Mouse (Mus musculus): Measurements from ENCODE around the gene Slc7a9. TPM values are rescaled to one million over a fixed set of nuclear protein-coding genes. Genes with fewer than 3 reads are reported as not detected.

Gene Slc7a9
- polyA plus RNA-seq, 1 experiment from 2014 or later: 0.08 TPM

DNA sequence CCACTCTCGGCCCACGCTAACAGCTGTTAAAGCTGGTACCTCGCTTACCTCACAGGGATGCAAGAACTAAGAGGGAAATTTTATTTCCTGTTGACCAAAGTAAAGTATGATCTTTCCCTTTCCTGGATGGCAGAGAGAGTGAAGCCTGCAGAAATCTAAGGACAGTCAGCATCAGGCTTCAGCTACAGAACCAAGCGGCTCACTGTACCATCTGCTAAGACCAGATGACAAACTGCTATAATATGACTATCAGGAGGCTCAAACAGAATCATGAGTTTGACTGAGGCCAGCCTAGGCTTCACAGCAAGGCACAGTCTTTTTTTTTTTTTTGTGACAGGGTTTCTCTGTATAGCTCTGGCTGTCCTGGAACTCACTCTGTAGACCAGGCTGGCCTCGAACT lies 16.4 kb downstream of the Slc7a9 start:
- no peaks in the 10 kb centered on the region for H3K36me3 ChIP-seq
- no peak for ATAC-seq (ENCODE audit: insufficient number of reproducible peaks, low FRiP score, low TSS enrichment, low read depth)
- H3K9ac ChIP-seq: no peak overlapping the region
- H3K27ac ChIP-seq: no peak overlapping the region
- H3K9me3 ChIP-seq: no peaks in the 10 kb centered on the region
- no peak overlapping the region for H3K4me2 ChIP-seq
- no peaks in the 10 kb centered on the region for H3K4me1 ChIP-seq
- no peaks in the 10 kb centered on the region for H3K27me3 ChIP-seq
- H3K4me3 ChIP-seq: no peak overlapping the region
- WGBS: 90% methylated on average over 5 of the region's 5 CpGs

DNA sequence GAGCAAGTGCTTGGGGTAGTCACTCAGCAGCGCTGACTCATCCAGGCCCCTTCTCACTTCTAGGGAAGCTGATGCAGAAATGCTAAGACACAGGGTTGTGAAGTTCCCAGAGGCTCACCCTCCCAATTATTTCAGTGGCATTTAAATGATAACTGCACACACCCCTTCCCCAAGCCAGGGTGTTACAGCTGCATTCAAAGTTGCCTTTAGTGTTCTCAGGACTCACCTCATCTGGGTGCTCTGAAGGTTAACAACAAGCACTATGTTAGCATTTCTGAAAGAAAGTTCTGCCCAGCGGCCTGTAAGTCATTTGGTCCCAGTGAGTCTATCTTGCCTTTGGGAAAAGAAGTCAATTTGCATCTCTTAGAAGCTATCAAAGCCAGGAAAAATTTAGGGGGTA lies 19.3 kb downstream of the Slc7a9 start:
- H3K4me3 ChIP-seq: no peak overlapping the region
- WGBS: 66% methylated on average over 2 of the region's 2 CpGs
- no peak overlapping the region for H3K27ac ChIP-seq
- H3K4me1 ChIP-seq: no peaks in the 10 kb centered on the region
- no peak overlapping the region for H3K9ac ChIP-seq
- no peaks in the 10 kb centered on the region for H3K36me3 ChIP-seq
- no peak overlapping the region for H3K4me2 ChIP-seq
- ATAC-seq (ENCODE audit: insufficient number of reproducible peaks, low FRiP score, low TSS enrichment, low read depth): no peak
- no peaks in the 10 kb centered on the region for H3K9me3 ChIP-seq
- no peaks in the 10 kb centered on the region for H3K27me3 ChIP-seq

DNA sequence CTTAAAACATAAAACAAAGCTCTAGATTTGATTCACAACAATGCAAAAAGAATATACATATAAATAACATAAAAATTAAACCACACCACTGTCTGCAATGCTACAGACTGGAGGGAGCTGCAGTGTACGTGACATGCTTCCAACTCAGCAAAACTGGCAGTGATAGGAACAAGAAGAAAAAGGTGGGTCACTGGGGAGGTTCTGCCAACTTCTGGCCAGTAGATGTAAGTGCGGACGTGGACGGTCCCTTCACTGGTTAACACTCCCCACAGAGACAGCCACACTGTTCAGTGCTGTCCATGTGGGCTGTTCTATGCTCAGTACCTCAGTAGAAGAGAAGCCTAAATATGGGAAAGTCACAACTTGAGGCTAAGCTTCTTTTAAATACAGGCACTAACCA lies 22.2 kb downstream of the Slc7a9 start:
- Histone ChIP-seq H3K27me3 (no peaks in the 10 kb centered on the region), H3K9me3 (no peaks in the 10 kb centered on the region), H3K36me3 (no peaks in the 10 kb centered on the region), H3K4me2 (no peak overlapping the region), H3K9ac (no peak overlapping the region), H3K27ac (no peak overlapping the region), H3K4me3 (no peak overlapping the region), H3K4me1 (no peaks in the 10 kb centered on the region)
- ATAC-seq (ENCODE audit: insufficient number of reproducible peaks, low FRiP score, low TSS enrichment, low read depth): no peak
- WGBS: 55% methylated on average over 4 of the region's 4 CpGs

DNA sequence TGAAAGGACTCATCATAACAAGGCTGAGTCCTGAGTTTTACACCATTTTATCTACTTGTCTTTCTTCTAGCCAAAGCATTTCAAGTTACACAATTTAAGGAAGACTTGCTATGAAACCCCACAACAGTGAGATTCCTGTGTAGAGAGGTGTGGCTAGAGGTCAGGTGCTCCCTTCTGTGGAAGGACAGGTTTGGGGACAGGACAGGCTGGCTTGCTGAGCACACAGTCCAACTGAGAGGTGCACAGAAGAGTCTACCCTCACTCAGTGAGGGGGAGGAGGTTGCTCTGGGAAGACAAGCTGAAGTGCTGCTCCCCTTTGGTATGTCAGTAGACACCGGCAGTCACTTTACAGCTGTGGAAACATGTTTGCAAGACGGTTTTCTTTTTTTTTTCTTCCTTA lies 27.9 kb downstream of the Slc7a9 start:
- H3K27me3 ChIP-seq: no peaks in the 10 kb centered on the region
- no peak overlapping the region for H3K27ac ChIP-seq
- H3K4me3 ChIP-seq: no peak overlapping the region
- H3K9me3 ChIP-seq: no peaks in the 10 kb centered on the region
- WGBS: 68% methylated on average over 2 of the region's 2 CpGs
- no peak overlapping the region for H3K4me2 ChIP-seq
- H3K36me3 ChIP-seq: no peaks in the 10 kb centered on the region
- H3K4me1 ChIP-seq: no peaks in the 10 kb centered on the region
- no peak for ATAC-seq (ENCODE audit: insufficient number of reproducible peaks, low FRiP score, low TSS enrichment, low read depth)
- no peak overlapping the region for H3K9ac ChIP-seq

DNA sequence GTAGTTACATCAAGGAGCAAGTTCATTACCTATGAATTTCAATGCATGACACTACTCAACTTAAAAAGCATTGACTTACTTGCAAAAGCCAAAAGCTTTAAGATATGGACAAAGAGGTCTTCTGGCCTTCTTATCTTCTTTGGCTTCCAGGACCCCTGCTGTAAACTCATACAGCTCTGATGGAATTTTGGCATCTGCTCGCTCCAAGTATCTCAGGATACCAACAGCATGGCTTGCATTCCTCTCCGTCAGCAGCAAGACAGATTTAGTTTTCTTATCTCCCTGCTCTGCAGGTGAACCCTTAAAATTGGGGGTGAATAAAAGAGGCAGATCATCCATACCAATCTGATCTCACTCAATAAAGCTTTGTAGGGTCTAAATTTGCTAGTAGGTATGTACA lies 36.5 kb downstream of the Slc7a9 start:
- Histone ChIP-seq H3K27me3 (no peaks in the 10 kb centered on the region), H3K4me1 (no peaks in the 10 kb centered on the region), H3K9ac (no peak overlapping the region), H3K4me2 (no peak overlapping the region), H3K36me3 (no peaks in the 10 kb centered on the region), H3K27ac (no peak overlapping the region), H3K4me3 (no peak overlapping the region), H3K9me3 (no peaks in the 10 kb centered on the region)
- ATAC-seq (ENCODE audit: insufficient number of reproducible peaks, low FRiP score, low TSS enrichment, low read depth): no peak
- 56% methylated on average over 2 of the region's 2 CpGs for WGBS

DNA sequence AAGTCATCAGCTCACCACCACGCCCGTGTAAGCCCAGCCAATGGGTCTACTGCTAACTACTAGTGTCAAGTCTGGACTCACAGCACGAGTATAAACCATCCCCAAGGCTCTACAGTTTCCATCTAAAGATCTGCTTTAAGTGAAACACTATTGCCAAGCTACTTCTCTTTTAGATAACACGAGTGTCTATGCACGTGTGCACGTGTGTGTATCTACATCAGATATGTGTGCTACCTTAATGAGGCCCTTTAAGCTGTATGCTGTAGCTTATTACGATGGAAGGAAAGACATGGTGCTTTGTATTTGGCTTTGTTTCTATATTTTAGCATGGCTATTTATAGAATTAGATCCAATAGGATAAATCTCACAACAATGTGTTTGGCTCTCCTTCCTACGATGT lies 38.0 kb downstream of the Slc7a9 start:
- H3K4me2 ChIP-seq: no peak overlapping the region
- 77% methylated on average over 8 of the region's 8 CpGs for WGBS
- H3K9me3 ChIP-seq: no peaks in the 10 kb centered on the region
- no peaks in the 10 kb centered on the region for H3K4me1 ChIP-seq
- no peak overlapping the region for H3K9ac ChIP-seq
- ATAC-seq (ENCODE audit: insufficient number of reproducible peaks, low FRiP score, low TSS enrichment, low read depth): no peak
- no peak overlapping the region for H3K4me3 ChIP-seq
- H3K27ac ChIP-seq: no peak overlapping the region
- no peaks in the 10 kb centered on the region for H3K27me3 ChIP-seq
- no peaks in the 10 kb centered on the region for H3K36me3 ChIP-seq

DNA sequence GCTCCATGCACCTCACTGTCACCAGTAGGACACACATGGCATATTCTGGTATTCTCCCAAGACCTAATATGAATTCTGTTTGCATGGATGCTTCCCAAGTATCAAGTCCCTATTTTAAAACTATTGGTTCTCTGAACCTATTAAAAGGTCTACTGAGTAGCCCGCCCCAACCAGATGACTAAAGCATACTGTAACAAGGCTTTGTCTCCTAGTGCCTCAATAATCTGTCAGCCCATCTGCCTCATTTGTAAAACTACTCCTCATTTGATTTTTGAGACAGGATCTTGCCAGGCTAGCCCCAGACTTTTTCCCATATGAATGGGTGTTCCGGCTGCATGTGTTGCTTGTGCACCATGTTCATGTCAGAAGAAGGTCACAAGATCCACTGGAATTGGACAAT lies 41.6 kb downstream of the Slc7a9 start:
- Histone ChIP-seq H3K4me1 (no peaks in the 10 kb centered on the region), H3K4me3 (no peak overlapping the region), H3K27ac (no peak overlapping the region), H3K9ac (no peak overlapping the region), H3K27me3 (no peaks in the 10 kb centered on the region), H3K9me3 (no peaks in the 10 kb centered on the region), H3K36me3 (no peaks in the 10 kb centered on the region), H3K4me2 (no peak overlapping the region)
- no peak for ATAC-seq (ENCODE audit: insufficient number of reproducible peaks, low FRiP score, low TSS enrichment, low read depth)
- 94% methylated on average over 2 of the region's 2 CpGs for WGBS

DNA sequence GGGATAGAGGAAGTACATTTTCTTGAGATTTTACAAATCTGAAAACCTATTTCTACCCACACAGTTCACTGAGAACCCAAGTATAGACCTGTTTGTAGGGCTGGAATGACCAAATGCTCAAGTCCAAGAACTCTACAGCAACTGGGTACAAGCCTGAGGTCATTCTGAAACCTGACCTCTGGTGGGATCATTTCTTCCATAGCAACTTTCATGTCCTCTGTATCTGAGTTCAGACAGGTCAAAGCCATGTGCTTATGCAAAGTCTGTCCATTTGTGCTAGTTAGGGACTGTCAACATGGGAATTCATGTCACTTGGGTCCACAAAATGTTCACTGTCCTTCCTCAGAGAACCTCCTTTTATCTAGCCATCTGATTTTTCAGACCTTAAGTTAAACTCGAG lies 42.4 kb downstream of the Slc7a9 start:
- no peaks in the 10 kb centered on the region for H3K9me3 ChIP-seq
- H3K4me2 ChIP-seq: no peak overlapping the region
- no peaks in the 10 kb centered on the region for H3K36me3 ChIP-seq
- H3K4me3 ChIP-seq: no peak overlapping the region
- H3K9ac ChIP-seq: no peak overlapping the region
- no peaks in the 10 kb centered on the region for H3K27me3 ChIP-seq
- ATAC-seq (ENCODE audit: insufficient number of reproducible peaks, low FRiP score, low TSS enrichment, low read depth): no peak
- no peak overlapping the region for H3K27ac ChIP-seq
- no peaks in the 10 kb centered on the region for H3K4me1 ChIP-seq
- 88% methylated on average over 1 of the region's 1 CpGs for WGBS

DNA sequence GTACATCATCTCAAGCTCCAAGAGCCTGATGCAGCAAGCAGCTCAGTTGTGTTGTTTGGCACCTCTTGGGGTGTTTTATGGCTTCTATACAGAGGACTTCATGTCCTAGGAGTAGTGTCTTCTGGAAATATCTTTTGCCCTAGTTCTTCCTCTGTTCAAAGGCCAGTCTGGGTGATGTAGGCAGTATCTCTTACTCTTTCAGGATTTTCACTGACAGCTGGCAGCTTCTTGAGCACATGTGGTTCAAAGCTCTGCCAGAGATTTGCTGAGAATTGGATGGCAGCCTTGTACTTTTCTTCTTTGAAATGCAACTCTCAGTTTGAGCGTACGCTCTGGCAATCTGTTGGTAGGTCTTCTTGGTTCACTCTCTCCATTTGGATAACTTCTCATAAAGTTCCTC lies 48.9 kb downstream of the Slc7a9 start:
- H3K4me2 ChIP-seq: no peak overlapping the region
- H3K27ac ChIP-seq: no peak overlapping the region
- H3K27me3 ChIP-seq: no peaks in the 10 kb centered on the region
- no peaks in the 10 kb centered on the region for H3K36me3 ChIP-seq
- H3K4me3 ChIP-seq: no peak overlapping the region
- no peak overlapping the region for H3K9ac ChIP-seq
- WGBS: 84% methylated on average over 2 of the region's 2 CpGs
- ATAC-seq (ENCODE audit: insufficient number of reproducible peaks, low FRiP score, low TSS enrichment, low read depth): no peak
- H3K4me1 ChIP-seq: 0 out of 2 replicates have a peak, but pooled peaks cover 2% of the 10 kb centered on the region
- H3K9me3 ChIP-seq: no peaks in the 10 kb centered on the region

DNA sequence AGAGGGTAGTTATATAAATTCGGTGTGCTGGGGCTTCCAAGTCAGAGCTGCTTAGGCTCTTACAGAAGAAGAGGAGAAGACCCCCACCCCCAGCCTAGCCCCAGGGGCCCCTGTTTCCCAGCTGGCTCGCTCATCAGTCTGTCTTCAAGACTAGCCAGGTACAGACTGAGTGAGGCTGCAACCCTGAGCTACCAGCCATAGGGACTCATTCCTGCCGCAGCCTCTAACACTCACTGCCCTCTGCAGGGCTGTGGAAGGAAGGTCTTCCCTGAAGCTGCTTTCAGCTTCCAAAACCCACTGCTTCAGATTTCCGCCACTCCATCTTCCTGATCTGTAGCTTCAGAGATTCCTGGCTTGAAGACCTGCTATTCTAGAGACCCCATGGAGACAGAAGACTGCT lies 53.4 kb downstream of the Slc7a9 start:
- H3K27ac ChIP-seq: no peak overlapping the region
- H3K36me3 ChIP-seq: no peaks in the 10 kb centered on the region
- whole genome bisulfite sequencing: 20% methylated on average over 4 of the region's 4 CpGs
- H3K4me3 ChIP-seq: no peak overlapping the region
- H3K4me2 ChIP-seq: no peak overlapping the region
- no peak overlapping the region for H3K9ac ChIP-seq
- no peaks in the 10 kb centered on the region for H3K27me3 ChIP-seq
- H3K4me1 ChIP-seq: 0 out of 2 replicates have a peak, but pooled peaks cover 2% of the 10 kb centered on the region
- ATAC-seq (ENCODE audit: insufficient number of reproducible peaks, low FRiP score, low TSS enrichment, low read depth): no peak
- no peaks in the 10 kb centered on the region for H3K9me3 ChIP-seq

Other genes with a start within 250 kb of the Slc7a9 start
- 8.3 and 8.8 TPM in 2 replicates for gene Lrp3, start 233.3 kb upstream of the Slc7a9 start, polyA plus RNA-seq (2015; fragmentation: Nextera tagmentation; extraction: Ambion mirVana)
- 14.8 and 16.1 TPM in 2 replicates for gene Gpatch1, start 130.4 kb upstream of the Slc7a9 start, polyA plus RNA-seq (2015; fragmentation: Nextera tagmentation; extraction: Ambion mirVana)
- gene Rhpn2, start 114.6 kb upstream of the Slc7a9 start, polyA plus RNA-seq (2015; fragmentation: Nextera tagmentation; extraction: Ambion mirVana): 2.8 and 2.9 TPM in 2 replicates
- gene Faap24, start 52.0 kb upstream of the Slc7a9 start, polyA plus RNA-seq (2015; fragmentation: Nextera tagmentation; extraction: Ambion mirVana): 15.6 and 16.0 TPM in 2 replicates
- gene Cep89, start 51.8 kb upstream of the Slc7a9 start, polyA plus RNA-seq (2015; fragmentation: Nextera tagmentation; extraction: Ambion mirVana): 34.6 and 34.9 TPM in 2 replicates
- gene Tdrd12, start 88.9 kb downstream of the Slc7a9 start, polyA plus RNA-seq (2015; fragmentation: Nextera tagmentation; extraction: Ambion mirVana): 0.19 and 0.36 TPM in 2 replicates
- 47.5 and 49.3 TPM in 2 replicates for gene Nudt19, start 107.5 kb downstream of the Slc7a9 start, polyA plus RNA-seq (2015; fragmentation: Nextera tagmentation; extraction: Ambion mirVana)
- 0.52 and 0.63 TPM in 2 replicates for gene Rgs9bp, start 136.8 kb downstream of the Slc7a9 start, polyA plus RNA-seq (2015; fragmentation: Nextera tagmentation; extraction: Ambion mirVana)
- gene Ankrd27, start 137.4 kb downstream of the Slc7a9 start, polyA plus RNA-seq (2015; fragmentation: Nextera tagmentation; extraction: Ambion mirVana): 54.4 and 55.0 TPM in 2 replicates
- 222 and 241 TPM in 2 replicates for gene Pdcd5, start 198.7 kb downstream of the Slc7a9 start, polyA plus RNA-seq (2015; fragmentation: Nextera tagmentation; extraction: Ambion mirVana)

Data from limb, embryonic 15.5 days (tissue).